Mouse (Mus musculus): ENCODE measurements around the gene Olfr871.

- TF ChIP-seq CTCF (IDR thresholded peaks at IDR 0.05; ENCODE audit: borderline replicate concordance, extremely low read depth, insufficient read depth, insufficient read length): no peak
- no peak for TF ChIP-seq POLR2A (IDR thresholded peaks at IDR 0.05; ENCODE audit: borderline replicate concordance, extremely low read depth, insufficient read depth, insufficient read length, poor library complexity, severe bottlenecking)
These were observed 24.8 kb downstream of the Olfr871 start, which contains the start of gene Olfr872 for GRCm38 (mm10) chr9:20236819-20237218.

Data from brain, embryonic 14.5 days (tissue).